Mouse (Mus musculus): Measurements from ENCODE around the gene Fam163a.

- TF ChIP-seq CTCF (IDR thresholded peaks at IDR 0.05; ENCODE audit: control insufficient read depth, insufficient read depth, insufficient read length) (no peak), MAX (IDR thresholded peaks at IDR 0.05) (no peak)
These were observed 12.0 kb downstream of the Fam163a start for GRCm38 (mm10) chr1:156192853-156193252.

Measured in C2C12 (cell line).